Mouse (Mus musculus) gastrocnemius, postnatal 36 days (tissue): ENCODE measurements around the gene Osbpl11. TPM values are rescaled to one million over a fixed set of nuclear protein-coding genes. Genes with fewer than 3 reads are reported as not detected.

Source experiments
- DNase-seq, 2 experiments: peaks; one replicate each; pipeline ENCODE4 v3.0.0; 2022
- intact Hi-C: fragments of 180-260 bp; cut with DNase I; formaldehyde crosslinking; loops from one replicate; pipeline ENCODE4 v1.15.1; 2025
- total RNA-seq, 2 experiments: library from RNA; stranded (reverse); gene quantifications; 2 replicates each; pipeline ENCODE4 v1.2.3; 2021

Gene Osbpl11
- total RNA-seq, 2 experiments from 2014 or later: 13.9 to 15.2 TPM

DNA sequence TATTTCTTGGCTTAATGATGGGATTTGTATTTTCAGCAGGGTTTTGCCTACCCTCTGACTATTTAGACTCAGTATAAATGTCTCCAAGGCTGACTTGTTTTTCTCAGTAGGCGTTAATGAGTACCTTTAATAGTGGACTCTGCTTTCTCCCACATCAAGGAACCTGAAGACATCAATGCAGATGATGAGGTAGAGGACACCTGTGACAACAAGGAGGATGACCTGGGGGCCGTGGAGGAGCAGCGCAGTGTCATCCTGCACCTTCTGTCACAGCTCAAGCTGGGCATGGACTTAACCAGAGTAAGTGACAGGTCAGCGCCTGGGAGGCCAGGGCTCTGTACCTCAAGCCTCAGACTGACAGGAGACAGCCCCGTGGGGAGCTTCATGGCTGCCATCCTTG is 39.5 kb downstream of the Osbpl11 start:
- intact Hi-C loops: no loop called here
- no peak for DNase-seq

DNA sequence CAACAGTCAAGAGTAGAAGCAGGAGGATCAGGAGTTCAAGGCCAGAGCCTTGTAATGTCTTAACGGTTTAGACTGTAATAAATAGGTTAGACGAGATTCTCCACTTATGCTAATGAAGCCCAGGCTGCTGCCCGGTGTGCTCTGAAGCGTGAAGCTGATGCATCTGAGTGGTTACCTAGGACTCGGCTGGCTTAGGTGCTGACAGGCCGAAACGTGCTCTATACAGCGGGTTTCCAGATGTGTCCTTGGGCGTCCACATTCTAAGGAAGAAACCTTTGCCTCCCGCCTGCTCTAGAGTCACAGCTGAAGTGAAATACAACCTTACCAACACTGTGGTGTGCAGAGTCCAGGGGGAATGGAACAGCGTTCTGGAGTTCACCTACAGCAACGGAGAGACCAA is 49.3 kb downstream of the Osbpl11 start:
- DNase-seq: no peak
- intact Hi-C loops: no loop called here

DNA sequence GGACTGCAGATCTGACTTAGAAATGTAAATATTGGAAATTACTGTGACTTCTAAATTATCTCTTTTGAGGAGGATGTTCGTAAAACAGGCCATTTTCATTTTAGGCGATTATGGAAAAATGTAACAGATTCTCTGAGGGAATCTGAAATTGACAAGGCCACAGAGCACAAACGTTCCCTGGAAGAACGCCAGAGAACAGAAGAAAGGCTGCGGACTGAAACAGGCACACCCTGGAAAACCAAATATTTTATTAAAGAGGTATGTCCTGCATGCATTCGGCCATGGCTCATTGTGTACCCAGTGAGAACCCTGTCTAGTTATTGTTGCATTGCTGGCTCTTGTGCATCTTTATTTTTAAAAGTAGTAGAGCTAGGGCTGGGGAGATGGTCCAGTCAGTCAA is 51.3 kb downstream of the Osbpl11 start:
- intact Hi-C loops: no loop called here
- no peak for DNase-seq

DNA sequence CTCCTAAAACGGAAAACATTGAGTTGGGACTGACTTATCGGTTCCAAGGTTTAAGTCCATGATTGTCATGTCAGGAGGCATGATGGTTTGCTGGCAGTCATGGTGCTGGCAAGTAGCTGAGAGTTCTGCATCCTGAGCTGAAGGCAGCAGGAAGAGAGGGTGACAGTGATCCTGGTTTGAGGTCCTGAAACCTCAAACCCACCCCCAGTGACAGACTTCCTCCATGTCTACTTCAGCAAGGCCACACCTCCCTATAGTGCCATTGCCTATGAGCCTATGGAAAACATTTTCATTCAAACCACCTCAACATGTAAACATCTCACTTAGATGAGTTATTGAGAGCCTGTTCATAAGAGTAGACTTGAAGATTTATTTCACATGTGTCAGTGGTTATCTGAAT is 54.4 kb downstream of the Osbpl11 start:
- DNase-seq: no peak

DNA sequence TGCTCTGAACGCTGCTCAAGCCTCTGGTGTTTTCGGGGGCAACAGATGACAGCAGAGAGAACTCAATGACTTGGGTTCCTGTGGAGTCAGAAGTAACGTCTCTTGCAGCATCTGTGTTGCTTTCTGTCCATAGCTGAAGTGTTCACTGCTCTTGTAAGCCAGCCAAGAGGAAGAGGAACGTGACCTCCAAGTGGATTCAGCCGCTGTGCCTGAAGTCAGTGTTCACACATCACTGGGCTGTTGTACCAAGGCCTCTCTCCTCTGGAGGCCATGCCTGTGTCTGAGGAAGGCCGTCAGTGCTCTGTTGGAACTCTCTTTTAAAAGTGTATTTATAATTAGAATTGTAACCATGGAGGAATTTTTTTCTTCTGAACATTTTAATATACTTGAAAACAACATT is 57.2 kb downstream of the Osbpl11 start:
- intact Hi-C loops: no loop called here
- DNase-seq: no peak

More for the DNA sequence above, 54.4 kb downstream of the Osbpl11 start:
- intact Hi-C loops: no loop called here

DNA sequence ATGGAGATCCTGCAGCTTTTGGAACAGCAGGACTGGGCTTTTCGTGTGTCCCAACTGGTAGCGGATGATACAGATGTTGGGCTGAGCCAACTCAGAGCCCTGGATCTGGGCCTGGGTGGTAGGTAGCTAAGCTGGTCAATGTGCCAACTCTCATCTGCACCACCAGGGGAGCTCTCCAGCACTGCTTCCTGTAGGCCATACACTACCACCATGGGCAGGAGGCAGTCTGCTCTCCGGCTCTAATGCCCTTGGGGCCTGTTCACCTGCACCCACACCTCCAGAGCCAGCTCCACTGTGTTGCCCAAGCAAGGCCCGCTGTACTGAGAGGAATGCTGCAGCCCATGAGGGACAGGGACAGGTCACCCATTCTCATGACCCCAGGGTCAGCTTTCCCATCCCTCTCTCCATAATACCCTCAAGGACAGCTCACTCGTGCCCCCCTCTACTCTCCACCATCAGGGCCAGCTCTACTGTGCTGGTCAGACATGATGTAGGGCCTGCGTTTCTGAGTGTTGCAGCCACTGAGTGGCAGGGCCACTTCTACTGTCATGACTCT is 59.3 kb downstream of the Osbpl11 start:
- no peak for DNase-seq
- intact Hi-C loops: no loop called here

DNA sequence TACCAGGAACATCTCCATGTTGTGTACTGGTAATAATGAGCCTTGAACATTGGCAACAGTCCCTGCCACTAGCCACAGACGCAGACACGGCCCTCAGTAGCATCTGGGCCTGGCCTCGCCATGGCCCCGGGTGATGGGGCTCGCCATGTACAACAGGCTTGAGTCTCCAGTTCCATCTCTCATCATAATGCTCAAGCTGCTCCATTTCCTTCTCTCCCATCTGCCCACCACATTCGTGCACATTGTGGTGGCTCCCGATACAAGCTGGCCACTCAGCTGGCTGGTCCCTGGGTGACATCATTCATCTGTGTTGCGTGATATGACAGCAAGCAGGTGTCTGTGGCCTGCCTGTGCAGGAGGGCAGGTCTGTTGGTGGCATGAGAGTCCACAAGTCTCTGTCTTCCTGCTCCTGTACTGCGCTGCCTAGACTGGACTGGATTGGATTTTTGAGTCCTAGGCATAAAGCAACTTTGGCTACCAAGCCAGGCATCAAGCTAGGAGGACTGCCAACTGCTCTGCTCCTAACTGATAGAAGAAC is 60.1 kb downstream of the Osbpl11 start:
- DNase-seq: no peak
- intact Hi-C loops: no loop called here

DNA sequence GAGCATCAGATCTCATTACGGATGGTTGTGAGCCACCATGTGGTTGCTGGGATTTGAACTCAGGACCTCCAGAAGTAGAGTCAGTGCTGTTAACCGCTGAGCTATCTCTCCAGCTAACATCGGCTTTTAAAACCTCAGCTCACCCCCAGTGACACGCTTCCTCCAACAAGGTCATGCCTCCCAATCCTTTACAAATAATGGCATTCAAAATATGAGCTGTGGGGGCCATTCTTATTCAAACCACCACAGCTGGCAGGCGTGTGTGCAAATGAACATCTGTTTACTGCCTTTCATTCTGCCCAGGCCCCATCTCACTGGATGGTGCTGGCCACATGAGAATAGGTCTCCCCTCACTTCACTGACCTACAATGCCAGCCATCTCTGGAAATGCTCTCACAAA is 61.7 kb downstream of the Osbpl11 start:
- intact Hi-C loops: no loop called here
- DNase-seq: no peak

DNA sequence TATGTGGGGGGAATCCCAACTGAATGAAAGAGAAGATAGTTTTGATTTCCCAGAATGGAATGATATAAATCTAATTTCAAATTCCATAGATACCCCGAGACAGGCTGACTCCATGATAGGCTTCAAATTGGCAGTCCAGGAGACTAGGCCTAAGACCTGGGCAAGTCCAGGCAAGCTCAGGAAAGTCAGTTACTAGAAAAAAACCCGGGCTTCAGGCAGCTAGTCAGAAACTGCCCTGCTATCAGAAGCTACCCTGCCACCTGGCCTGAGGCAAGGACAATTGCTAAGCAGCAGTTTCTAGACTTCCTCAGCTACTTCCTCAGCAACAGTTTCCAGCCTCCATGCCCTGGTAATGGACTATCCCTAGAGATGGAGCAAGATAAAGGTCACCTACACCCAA is 62.1 kb downstream of the Osbpl11 start:
- intact Hi-C loops: no loop called here
- DNase-seq: no peak

DNA sequence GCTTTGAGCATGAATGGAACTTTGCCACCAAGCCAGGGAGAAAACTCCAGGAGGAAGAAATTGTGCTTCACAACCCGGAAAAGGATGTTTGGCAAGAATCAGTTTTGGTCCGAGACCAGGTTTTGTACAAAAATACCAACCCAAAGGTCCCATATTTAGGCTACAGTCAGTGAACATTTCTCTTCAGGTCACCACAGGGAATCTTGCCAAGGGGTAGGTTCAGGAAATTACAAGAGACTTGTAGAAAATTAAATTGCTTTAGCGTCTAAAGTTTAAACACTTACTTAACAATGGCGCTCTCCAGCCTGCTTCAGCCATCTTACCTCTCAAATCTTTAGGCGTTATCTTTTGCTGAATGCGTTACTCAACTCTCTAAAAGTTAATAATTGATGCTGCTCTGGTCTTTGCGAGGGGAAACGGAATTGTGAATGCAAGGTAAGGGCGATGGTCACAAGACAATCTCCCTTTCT is 65.8 kb downstream of the Osbpl11 start:
- no peak for DNase-seq
- intact Hi-C loops: no loop called here

DNA sequence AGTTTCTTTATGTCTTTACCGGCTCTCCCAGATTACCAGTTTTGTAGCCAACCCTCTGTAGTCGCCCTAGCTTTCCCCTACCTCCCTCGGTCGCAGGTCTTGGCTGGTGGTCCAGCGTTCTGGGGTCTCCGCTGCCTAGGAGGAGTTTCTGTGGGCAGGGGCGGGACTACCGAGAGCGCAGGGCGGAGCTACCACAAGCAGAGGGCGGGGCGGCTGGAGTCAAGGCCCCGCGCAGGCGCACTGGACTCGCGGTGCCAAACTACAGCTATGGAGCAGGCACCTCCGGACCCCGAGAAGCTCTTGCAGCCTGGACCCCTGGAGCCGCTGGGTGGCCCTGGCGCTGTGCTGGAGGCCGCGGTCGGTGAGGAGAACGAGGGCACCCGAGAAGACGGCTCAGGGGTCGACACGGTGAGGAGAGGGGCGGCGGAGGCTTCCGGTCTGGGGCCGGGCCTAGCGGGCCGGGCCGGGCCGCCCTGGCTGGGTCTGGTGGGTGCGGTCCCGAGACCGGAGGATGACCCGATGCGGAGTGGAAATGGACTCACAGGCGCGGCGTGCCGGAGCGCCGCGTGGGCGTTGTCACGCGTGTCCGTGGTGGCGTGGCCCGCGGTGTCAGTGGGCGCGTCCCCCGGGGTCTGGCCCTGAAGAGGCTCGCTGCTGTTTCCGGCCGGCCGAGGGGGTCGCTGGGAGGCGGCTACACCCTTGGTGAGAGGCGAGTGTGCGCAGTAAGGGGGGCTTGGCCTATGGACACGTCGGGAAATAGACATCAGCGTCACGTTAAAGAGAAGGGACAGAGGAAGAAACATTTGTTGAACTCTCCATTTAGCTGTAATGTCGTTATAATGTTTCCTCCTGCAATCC is 66.6 kb downstream of the Osbpl11 start, which contains the start of gene Snx4:
Gene Snx4 (plus strand): TSS at position 249 of the 858 bp plus-strand sequence.
- intact Hi-C loops: no loop called here
- DNase-seq: peak; percentile 91 to 93

DNA sequence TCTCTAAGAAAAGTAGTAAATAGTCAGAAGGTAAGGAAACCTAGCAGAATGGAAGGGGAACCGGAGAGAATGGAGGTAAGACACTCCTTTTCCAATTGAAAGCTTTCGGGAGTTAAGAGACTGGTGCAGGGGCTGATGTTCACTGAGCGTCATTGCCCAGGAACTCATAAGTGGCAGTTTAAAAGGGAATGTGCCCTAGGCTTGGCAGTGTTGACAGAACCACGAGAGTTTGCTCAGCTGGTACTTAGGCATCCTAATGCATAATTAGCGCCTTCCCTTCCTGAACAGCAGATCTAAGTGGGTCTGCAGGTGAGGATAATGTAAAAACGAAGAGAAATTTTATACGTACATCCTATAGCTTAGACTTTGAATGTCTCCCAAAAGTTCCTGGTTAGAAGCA is 70.7 kb downstream of the Osbpl11 start:
- DNase-seq: no peak
- intact Hi-C loops: no loop called here

DNA sequence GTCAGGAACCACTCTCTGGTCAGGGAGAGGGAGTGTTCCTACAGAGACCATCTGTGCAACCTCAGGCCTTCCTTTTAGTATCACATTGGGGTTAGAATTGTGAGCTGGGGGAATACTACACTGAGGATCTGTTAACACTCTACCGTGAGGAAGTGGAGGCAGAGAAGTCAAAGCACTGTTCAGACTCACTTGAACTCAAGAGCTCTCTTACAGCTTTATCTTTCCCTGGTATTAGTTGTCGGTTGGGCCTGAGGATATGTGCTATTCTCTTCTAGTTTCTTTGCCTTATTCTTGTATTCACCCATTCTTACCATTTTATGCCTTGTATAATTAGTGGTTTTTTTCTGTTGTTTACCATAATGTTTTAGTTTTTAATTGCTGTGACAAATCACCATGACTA is 73.7 kb downstream of the Osbpl11 start:
- intact Hi-C loops: no loop called here
- DNase-seq: no peak

DNA sequence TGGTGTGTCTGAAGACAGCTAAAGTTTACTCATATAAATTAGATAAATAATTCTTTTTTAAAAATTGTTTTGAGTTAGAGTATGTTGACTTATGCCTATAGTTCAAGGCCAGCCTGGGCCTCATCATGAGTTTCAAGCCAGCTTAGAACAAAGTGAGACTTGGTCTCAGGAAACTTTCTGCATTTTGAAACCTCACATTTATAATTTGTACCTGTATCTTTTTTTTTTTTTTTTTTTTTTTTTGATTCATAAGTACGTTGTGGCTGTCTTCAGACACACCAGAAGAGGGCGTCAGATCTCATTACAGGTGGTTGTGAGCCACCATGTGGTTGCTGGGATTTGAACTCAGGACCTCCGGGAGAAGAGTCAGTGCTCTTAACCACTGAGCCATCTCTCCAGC is 75.0 kb downstream of the Osbpl11 start:
- DNase-seq: no peak
- intact Hi-C loops: no loop called here

DNA sequence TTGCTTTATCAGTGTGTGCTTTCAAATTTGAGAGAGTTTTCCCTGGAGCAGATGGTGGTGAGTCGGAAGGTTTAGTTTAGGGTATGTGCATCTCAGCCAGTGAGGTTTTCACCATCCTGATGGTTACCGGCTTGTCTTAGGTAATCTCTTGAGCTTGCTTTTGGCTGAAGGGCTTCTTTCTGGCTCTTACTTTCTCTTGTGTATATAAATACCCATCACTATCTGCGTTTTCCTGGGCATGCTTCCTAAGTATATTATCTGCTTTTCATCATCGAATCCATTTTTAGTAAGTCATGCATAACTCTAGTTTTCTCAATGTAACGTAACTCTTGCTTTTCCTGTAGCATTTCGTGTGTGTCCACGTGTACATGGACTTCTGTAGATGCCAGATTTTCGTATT is 76.0 kb downstream of the Osbpl11 start:
- DNase-seq: no peak
- intact Hi-C loops: no loop called here

DNA sequence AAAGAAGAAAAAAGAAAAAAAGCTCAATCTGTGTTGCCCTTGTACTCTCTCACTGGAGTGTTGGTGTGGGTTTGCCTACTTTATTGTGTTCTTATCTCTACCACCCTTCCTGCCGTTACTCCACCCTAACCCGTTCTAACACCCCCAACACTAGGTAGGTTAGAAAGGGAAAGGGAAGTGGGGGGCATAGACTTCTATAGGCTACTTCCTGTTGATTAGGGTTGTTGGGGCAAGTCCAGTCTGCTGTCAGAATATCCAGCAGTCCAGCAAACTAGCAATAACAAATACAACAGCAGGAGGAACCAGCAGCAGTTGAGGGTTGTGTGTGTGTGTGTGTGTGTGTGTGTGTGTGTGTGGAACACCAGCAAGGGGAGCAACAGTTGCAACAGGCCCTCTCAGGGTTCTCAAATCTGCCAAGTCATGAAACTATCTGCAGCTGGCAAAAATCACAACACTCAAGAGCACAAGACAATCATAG is 76.8 kb downstream of the Osbpl11 start:
- intact Hi-C loops: no loop called here
- no peak for DNase-seq

DNA sequence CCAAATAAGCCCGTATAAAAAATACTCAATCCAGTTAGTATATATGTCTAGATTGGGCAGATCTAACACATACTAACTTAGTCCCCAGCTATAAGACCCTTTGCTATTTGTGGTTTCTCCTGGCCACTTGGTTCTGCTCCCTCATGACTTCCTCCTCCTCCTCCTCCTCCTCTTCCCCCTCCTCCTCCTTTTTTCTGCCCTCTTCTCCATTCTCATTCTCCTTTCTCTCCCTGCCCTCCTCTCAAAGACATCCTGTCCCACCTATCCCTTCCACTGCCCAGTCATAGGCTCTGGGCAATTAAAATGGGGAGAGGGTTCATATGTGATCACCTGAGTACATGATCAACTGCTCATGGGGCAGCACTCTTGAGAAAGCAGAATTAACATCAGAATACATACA is 77.2 kb downstream of the Osbpl11 start:
- no peak for DNase-seq
- intact Hi-C loops: no loop called here

DNA sequence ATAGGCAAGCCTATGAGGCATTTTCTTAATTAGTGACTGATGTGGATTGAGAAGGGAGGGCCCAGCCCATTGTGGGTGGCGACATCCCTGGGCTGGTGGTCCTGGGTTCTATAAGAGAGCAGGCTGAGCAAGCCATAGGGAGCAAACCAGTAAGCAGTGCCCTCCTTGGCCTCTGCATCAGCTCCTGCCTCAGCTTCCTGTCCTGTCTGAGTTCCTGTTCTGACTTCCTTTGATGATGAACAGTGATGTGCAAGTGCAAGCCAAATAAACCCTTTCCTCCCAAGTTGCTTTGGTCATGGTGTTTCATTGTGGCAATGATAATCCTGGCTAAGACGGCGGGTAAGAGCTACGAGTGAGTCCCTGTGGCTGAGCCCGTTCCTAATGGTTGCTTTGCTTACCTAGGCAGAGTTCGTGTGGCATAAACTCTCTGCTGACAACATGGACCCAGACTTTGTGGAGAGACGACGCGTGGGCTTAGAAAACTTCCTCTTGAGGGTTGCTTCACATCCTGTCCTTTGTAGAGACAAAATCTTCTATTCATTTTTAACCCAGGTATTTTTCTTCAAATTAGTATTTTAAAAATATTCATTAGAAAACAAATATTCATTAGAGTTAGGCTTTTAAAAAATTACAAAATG is 82.9 kb downstream of the Osbpl11 start:
- intact Hi-C loops: no loop called here
- no peak for DNase-seq

DNA sequence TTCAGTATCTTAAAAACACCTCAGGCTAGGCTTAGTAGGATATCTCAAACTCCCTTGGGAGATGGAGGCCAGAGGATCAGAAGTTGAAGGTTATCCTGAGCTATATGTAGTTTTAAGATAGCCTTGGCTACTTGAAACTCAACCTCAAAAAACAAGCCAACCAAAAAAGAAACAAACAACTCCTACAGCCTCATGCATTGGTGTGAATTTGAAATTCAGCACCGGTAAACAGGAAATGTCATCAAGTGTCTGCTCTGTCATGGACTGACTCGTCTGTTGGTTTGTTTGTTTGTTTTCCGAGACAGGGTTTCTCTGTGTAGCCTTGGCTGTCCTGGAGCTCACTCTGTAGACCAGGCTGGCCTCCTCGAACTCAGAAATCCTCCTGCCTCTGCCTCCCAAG is 87.0 kb downstream of the Osbpl11 start:
- intact Hi-C loops: no loop called here
- no peak for DNase-seq

DNA sequence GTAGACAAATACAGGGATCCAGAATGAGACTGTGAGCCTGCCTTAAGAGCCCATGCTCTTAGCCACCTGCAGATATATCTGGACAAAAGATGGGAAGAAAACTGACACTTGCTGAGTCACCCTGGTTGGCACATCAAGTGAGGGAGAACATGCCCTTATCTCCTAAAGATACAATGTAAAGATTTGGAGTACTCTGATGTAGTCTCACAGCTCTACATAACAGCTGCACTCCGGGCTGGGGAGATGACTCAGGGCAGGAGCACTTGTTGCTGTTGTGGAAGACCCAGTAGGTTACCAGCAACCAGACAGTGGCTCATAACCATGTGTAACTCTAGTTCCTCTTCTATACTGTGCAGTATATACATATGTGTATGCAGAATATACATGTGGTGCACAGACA is 98.2 kb downstream of the Osbpl11 start:
- intact Hi-C loops: no loop called here
- DNase-seq: no peak

DNA sequence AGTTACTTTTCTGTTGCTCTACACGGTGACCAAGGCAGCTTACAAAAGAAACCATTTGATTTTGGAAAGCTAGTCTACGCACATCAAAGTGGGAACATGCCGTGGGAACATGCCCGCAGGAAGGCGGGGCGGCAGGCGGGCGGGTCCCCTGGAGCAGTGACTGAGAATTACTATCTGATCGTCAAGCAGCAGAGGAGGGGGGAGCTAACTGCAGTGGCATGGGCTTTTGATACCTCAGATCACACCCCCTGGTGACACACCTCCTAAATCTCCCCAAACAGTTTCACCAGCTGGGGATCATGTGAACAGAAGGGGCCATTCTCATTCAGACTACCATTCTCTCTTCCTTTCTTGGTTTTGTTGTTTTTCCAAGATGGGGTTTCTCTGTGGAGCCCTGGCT is 103.7 kb downstream of the Osbpl11 start:
- DNase-seq: no peak

More for the DNA sequence above, 103.7 kb downstream of the Osbpl11 start:
- intact Hi-C loops: no loop called here
